Mouse (Mus musculus) G1E-ER4 (cell line): ENCODE measurements around the gene Szt2. TPM values are rescaled to one million over a fixed set of nuclear protein-coding genes. Genes with fewer than 3 reads are reported as not detected.

ENCODE experiments used
- GATA1 ChIP-seq: IDR thresholded peaks from one replicate; pipeline ENCODE4 v1.8.0; 2012; ENCODE audit warnings: low read length, inconsistent platforms
- polyA plus RNA-seq: library from polyadenylated mRNA; stranded (reverse); fragments of >175 nt; gene quantifications from 2 replicates; pipeline ENCODE4 v1.2.3, GENCODE M21; 2012

The Szt2 gene
- polyA plus RNA-seq, 1 experiment: 71.8 TPM

DNA sequence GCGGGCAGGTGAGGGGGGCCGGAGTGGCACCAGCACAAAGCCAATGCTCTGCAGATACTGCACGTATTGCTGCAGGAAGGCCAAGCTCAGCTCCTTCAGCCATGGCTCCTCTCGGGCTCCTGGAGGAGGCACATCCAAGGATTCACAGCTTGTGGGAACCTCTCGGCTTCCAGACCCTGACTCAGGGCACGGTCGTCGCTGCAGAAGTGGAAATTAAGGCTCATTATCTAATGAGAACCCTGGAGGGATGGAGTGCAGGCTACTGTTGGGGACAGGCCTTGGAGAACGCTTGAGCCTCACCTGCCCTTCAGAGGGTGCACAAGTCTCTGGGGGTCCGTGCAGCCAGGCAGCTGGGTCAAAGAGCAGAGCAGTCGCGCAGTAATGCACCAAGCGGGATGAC lies 37.3 kb downstream of the Szt2 start:
- no peak for TF ChIP-seq GATA1

DNA sequence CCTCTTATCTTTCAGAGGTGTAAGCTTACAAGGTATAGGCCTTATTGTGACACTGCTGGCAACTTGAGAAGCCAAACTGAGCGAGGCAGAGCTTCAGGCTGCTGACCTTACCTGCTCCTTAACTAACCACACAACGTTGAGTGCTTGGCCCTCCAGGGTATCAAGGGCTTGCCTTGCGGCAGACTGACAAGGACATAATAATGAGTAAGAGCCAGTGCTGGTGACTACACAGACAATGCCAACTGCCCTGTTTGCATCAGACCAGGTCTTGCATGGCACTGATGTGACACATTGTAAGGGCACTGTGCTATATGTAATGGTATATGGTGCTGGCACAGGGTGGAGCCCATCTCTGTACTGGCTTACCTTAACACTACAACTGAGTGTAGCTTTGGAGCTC lies 40.5 kb downstream of the Szt2 start:
- no peak for TF ChIP-seq GATA1

DNA sequence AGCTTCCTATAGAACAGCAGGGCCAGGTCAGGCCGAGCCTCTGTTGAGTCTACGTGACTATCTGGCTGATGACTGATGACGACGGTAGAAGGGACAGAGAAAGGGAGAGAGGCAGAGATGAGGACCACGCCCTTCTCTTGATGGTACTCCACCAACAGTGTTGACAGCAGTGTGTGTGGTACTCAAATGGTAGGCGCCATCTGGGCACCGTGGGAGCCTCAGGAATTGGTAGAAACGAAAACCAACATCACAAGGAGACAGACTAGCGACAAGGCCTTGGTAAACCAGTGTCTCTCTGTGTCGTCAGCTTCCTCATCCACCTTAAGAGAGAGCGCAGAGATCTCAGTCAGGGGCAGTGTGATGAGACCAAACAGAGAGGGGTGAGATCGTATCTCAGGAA lies 41.5 kb downstream of the Szt2 start:
- TF ChIP-seq GATA1: no peak

DNA sequence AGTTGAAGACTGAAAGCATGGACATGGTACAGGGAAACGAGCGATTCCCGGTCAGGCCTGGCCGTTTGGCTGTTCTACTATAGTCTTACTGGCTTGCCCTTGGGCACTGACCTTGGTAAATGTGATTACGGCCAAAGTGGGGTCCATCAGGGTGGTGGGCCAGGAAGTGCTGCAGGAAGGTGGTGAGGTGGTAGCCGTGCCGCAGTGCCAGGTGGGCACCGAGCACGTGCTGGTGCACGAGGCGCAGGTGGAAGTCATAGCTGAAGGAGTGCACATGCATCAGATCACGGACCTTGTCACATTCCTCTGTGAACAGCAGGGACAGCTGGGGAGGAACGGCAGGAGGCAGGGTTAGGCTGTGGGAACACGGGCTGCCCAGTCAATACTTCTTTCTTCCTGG lies 43.1 kb downstream of the Szt2 start:
- no peak for TF ChIP-seq GATA1

DNA sequence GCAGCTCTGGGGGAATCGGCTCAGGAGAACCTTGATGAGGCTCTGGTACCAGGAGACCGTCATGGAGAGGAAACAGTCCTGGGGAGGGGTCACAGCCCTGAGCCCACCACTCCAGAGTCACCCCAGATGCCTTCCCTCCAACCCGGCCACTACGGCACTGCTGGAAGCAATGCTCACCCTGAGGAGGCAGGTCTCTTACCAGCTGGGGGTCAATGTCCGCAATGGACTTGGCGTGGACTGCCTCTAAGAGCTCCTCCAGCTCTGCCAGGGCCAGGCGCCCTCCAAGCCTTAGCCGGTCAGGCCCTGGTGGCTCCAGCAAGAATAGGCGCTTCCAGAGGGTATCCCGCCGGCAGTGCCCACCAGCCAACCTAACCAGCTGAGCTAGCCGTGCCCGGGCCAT lies 44.4 kb downstream of the Szt2 start:
- no peak for TF ChIP-seq GATA1

DNA sequence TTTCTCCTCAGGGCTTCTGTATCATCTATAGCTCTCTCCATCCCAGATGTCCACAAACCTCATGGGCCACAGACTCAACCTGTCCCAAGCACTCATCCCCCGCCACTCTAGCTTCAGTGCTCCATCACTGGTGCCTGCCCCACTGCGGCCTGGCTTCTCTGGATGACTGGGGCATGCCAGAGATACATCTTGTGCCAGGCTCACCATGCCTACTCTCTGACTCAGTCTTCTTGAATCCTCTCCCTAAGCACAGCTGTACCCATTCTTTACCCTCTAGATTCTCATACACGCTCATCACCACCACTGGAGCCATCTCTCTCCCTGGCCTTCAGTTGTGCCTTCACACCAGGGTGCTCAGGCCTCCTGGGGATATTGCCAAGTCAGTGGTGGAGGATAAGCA lies 45.1 kb downstream of the Szt2 start:
- no peak for TF ChIP-seq GATA1

DNA sequence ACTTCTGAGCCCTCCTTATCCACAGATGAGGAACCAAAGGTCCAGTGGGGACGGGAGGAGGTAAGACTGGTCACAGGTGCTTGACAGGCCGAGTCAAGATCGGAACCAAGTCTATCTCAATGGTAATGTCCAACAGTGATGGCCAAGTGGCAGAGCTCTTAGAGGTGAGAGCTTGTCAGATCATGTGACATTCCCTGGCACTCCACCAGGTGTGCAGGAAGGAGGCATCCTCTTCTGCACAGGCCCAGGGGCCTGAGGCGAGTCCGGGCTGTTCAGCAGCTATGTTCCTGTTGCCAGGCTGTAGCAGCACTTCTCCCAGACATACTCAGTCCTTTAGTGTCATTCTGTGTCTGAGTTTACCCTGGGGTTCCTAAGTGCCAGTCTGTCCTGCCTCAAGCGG lies 46.2 kb downstream of the Szt2 start:
- no peak for TF ChIP-seq GATA1

DNA sequence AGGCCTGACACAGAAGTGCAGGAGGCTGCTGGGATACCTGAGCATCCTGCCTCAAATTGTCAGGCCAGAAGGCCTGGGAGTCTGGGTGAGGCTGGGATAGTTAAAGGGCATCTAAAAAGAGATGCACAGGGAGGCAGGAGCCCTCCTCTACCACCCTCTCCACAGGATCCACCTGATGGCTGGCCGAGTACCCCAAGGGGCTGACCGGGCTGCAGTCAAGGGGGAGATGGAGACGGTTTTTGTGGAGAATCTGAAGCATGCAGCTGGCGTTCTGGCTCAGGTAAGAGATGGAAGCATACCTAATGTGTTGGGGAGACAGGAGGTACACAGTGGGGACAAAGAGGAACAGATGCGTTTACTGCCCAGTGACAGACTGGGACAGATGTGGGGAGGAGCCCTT lies 47.6 kb downstream of the Szt2 start:
- no peak for TF ChIP-seq GATA1

DNA sequence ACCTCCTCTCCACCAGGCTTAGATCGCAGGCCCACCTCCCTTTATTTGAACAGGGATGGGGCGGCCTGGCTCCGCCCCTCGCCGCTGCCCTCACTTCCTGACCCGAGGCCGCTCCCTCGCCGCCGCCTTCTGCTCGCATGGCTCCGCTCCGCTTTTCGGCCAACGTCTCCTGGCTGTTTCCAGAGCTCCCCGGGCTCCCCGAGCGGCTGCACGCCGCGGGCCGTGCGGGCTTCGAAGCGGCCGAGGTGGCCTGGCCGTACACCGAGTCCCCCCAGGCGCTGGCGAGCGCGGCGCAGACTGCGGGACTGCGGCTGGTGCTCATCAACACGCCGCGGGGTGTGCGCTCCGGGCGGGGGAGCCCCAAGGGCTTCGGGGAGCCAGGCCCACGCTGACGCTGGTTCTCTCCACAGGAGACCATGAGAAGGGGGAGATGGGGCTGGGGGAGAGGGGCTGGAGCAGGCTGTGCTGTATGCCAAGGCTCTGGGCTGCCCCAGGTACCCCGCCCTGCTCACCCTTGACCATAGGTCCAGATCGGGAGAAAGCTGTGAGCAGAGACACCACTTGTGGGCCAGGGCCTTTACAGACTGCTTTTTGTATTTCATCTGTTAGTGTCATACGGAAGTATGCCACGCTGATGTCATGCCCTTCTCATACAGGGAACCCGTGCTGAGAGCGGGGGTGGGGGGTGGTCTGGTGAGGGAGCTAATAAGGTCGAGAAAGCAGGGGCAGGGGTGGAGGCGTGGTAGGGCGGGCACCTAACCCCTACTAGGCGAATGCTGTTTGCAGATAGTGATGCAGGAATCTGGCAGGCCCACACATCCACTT lies 49.0 kb downstream of the Szt2 start:
- TF ChIP-seq GATA1: no peak

DNA sequence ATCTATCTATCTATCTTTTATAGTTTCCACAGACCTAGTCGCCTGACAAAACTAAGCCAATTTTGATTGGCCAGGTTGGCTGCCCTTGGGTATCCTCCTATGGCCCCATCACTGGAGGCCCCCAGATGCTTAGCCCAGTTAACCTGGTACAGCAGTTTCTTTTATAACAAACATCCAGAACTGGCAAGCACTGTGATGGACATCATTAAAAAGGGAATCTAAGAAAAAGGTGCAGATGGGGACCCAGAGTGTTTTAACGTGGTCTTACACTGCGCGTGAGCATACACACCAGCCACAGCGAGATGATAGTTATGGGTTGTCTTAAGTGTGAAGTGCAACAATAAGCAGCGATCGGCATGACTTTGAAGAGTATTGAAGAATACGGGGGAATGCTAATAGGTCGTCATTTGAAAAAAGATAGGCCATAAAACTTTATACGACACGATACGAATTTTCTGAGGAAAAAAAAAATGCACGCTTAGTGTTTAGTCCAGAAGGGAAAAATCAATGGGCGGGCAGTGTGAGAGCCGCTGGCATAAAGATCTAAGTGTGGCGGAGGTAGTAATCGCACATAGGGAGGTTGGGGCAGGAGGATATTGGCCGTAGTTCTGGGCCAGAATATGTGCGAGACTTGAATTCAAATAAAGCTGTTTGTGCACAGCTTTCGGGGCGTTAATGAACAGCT lies 49.7 kb downstream of the Szt2 start:
- no peak for TF ChIP-seq GATA1

DNA sequence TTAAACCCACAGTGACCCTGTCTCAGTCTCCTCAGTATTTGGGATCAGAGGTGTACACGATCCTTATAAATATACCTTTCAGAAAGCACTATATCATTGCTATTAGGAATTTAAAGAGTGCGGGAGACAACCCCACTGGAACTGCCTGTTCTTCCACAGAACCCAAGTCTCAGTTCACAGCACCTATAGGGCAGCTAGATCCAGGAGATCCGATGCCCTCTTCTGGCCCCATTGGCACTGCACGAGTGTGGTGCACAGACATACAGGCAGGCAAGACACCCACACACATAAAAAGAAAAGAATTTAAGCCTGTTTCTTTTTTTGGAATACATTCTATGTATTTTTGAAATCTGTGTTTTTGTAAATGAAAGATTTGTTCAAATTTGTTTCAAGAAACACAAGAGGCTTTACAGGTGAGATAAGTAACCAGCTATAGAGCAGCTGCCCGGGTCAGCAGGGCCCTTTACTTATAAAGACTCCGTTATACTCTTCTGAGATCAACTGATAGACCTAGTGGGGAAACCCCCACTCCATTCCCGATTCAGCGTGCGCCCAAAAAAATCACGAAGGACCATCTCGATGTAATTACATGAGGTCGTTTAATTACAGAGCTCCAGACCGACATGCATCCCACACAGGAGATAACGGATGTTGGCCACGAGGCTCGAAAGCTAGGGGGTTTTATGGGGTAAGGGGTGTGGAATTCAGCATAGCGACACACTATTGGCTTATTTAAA lies 50.7 kb downstream of the Szt2 start:
- TF ChIP-seq GATA1: no peak

DNA sequence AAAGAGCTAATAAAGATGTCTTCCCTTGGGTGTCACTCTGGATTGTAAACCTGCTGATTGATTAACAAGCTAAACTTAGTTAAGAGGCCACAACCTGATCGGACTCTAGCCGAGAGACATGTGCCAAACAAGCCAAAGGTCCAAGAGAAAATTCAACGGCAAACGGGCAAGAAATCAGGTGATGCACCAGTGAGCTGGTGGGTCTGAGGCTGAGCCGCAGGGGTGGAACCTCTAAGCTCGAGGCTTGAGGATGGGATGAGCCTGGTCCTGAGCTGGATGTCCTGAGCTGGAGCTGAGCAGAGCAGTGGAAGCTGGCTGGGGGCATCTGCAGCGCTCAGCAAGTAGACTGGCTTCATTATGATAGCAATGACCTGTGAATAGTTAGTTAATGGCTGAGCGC lies 51.6 kb downstream of the Szt2 start:
- TF ChIP-seq GATA1: no peak

DNA sequence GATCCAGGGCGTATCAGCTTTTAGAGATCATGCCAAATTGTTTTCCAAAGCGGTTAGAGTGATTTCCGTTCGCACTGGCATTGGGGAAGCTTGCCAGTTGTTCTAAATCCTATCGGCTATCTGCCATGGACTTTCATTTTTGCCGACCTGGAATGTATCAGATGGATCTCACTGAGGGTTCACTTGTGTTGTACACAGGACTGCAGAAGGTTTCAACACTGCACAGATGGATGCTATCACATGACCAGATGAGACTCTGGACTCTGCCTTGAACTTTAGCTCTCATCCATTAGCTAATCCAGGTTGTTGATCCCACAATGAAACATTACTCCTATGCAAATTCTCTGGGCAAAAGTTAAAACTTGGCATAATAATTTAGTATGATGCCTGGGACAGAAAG lies 52.3 kb downstream of the Szt2 start:
- no peak for TF ChIP-seq GATA1

DNA sequence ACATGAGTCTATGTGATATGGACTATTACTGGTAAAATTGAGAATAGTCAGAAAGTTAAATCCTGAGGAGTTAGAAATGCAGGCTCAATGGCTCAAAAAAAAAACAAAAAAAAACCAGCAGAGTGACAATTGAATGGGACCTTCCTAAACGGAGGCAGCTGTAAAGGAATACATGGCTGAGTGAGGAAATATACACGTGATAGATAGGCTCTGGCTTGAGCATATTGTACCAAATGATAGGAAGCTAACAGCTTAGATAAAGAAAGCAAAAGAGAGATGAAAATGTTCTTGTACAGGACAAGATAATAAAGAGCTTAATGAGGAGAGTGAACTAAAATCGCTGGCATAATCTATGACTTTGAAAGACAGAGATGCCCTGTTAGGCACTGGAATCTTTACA lies 54.8 kb downstream of the Szt2 start:
- no peak for TF ChIP-seq GATA1

DNA sequence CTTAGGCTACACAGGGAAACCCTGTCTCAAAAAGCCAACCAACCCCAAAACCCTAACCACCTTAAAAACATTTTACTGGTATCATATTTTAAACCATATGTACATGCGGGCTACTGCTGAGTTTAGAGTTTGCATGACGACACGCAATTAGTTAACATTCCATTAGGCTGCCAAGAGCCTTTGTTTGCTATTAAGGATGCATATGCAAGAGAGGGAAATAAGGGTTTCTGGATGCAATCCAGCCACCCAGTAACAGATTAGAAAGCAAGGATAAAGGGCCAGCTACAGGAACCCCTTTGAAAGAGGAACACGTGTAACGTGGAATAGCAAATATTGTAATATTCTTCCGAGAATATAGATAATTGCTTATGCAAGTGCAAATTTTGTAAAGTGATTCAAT lies 55.4 kb downstream of the Szt2 start:
- TF ChIP-seq GATA1: no peak

DNA sequence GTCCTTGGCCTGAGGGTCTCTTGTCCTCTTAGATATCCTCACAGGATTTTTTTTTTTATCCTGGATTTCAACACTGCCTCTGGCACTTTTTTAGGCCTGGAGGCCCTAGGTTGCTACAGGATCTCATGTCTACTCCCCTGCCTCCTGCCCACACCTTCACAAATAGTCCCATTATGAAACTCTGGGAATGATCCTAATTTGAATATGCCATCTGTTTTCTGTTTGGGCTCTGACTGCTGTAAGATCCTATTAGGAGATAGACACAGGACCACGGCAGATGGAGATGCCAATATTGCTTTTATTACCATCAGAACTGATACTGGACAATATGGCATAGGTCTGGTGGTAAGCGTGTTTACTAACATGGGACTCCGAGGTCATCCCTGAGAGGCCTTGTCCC lies 57.2 kb downstream of the Szt2 start:
- no peak for TF ChIP-seq GATA1

DNA sequence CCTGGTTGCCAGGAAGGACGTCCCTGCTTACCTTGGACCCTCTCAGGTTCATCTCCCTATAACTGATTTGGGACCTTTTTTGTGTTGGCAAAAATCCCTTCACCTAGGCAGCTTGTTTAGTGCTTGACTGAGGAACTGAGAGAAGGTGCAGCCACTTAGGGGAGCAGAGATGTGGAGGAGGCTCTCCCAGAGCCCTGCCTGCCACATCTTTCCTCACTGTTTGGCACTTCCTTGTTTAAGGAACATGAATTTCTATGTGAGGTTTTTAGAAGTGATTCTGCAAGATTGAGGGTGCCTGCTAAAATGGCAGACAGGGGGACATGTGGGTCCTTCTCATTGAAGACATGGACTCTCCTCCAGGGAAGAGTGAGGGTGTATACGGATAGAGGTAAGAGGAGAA lies 58.2 kb downstream of the Szt2 start:
- TF ChIP-seq GATA1: no peak
